Mouse (Mus musculus) neural tube, embryonic 13.5 days (tissue): ENCODE measurements around the gene Cntn5. TPM values are rescaled to one million over a fixed set of nuclear protein-coding genes. Genes with fewer than 3 reads are reported as not detected.
A peak's percentile ranks its signal among the peaks of the same experiment; 100 is the strongest.

Experiments used
- ATAC-seq: fragments of 200-750 bp; cut with Nextera tagmentation; 2 replicates; pipeline ENCODE4 v1.8.0; 2017; ENCODE audit warnings: low read depth, mild to moderate bottlenecking, moderate TSS enrichment, moderate library complexity
- H3K27ac ChIP-seq: fragments of 300-500 bp; sonication (generic); replicated peaks from 2 replicates; pipeline ENCODE4 v1.5.1; 2015; ENCODE audit warnings: moderate library complexity, mild to moderate bottlenecking, inconsistent platforms
- H3K27me3 ChIP-seq: fragments of 300-500 bp; sonication (generic); 2 replicates; pipeline ENCODE4 v1.6.1; 2015; ENCODE audit warnings: mild to moderate bottlenecking, inconsistent platforms
- H3K36me3 ChIP-seq: fragments of 300-500 bp; sonication (generic); 2 replicates; pipeline ENCODE4 v1.6.1; 2015; ENCODE audit warnings: mild to moderate bottlenecking, inconsistent platforms
- H3K4me1 ChIP-seq: fragments of 300-500 bp; sonication (generic); replicated peaks from 2 replicates; pipeline ENCODE4 v1.6.1; 2015; ENCODE audit warnings: inconsistent platforms
- H3K4me2 ChIP-seq: fragments of 300-500 bp; sonication (generic); 2 replicates; pipeline ENCODE4 v1.6.1; 2015; ENCODE audit warnings: inconsistent platforms, mild to moderate bottlenecking, moderate library complexity
- H3K4me3 ChIP-seq: fragments of 300-500 bp; sonication (generic); 2 replicates; pipeline ENCODE4 v1.5.1; 2015; ENCODE audit warnings: mild to moderate bottlenecking, inconsistent platforms
- H3K9ac ChIP-seq: fragments of 300-500 bp; sonication (generic); 2 replicates; pipeline ENCODE4 v1.6.1; 2015; ENCODE audit warnings: moderate library complexity, mild to moderate bottlenecking, inconsistent platforms
- H3K9me3 ChIP-seq: fragments of 300-500 bp; sonication (generic); 2 replicates; pipeline ENCODE4 v1.6.1; 2016; ENCODE audit warnings: inconsistent platforms
- WGBS: fragments of 180-500 bp; shearing (Covaris S2); methylation state at CpG from one replicate; pipeline ENCODE4 v1.1.7; 2015; 5-methylcytosine and 5-hydroxymethylcytosine counted together
- polyA plus RNA-seq: library from polyadenylated mRNA; unstranded; fragments of >200 nt; fragmentation: Nextera tagmentation; extraction: Ambion mirVana; gene quantifications from 2 replicates; pipeline ENCODE4 v1.2.1, GENCODE M21; 2015

The Cntn5 gene
- polyA plus RNA-seq, 1 experiment from 2014 or later: 14.4 TPM

GRCm38 (mm10) chr9:10324697-10325368 lies 579.7 kb downstream of the Cntn5 start:
- ATAC-seq: no peak
- Histone ChIP-seq H3K4me3 (no peak overlapping the region), H3K4me1 (no peaks in the 10 kb centered on the region), H3K27ac (no peak overlapping the region), H3K4me2 (no peak overlapping the region), H3K9ac (no peak overlapping the region), H3K9me3 (no peaks in the 10 kb centered on the region), H3K27me3 (no peaks in the 10 kb centered on the region), H3K36me3 (no peaks in the 10 kb centered on the region)
- 45% methylated on average over 7 of the region's 7 CpGs for WGBS

- no peaks in the 10 kb centered on the region for H3K36me3 ChIP-seq
- peak; percentile 94 for ATAC-seq
- H3K4me1 ChIP-seq: peaks cover 3% of the 10 kb centered on the region; the same call in 1 of the 2 replicates
- no peak overlapping the region for H3K27ac ChIP-seq
- WGBS: 0% methylated on average over 2 of the region's 2 CpGs
- no peak overlapping the region for H3K4me2 ChIP-seq
- no peak overlapping the region for H3K9ac ChIP-seq
- no peaks in the 10 kb centered on the region for H3K9me3 ChIP-seq
- no peak overlapping the region for H3K4me3 ChIP-seq
- H3K27me3 ChIP-seq: no peaks in the 10 kb centered on the region
These were observed 635.2 kb downstream of the Cntn5 start for GRCm38 (mm10) chr9:10269342-10269741.

- H3K27ac ChIP-seq: no peak overlapping the region
- no peak overlapping the region for H3K9ac ChIP-seq
- ATAC-seq: peak; percentile 63
- peaks cover 3% of the 10 kb centered on the region; the same call in 1 of the 2 replicates for H3K4me1 ChIP-seq
- no peaks in the 10 kb centered on the region for H3K36me3 ChIP-seq
- H3K27me3 ChIP-seq: no peaks in the 10 kb centered on the region
- WGBS: 43% methylated on average over 6 of the region's 6 CpGs
- H3K4me2 ChIP-seq: no peak overlapping the region
- H3K9me3 ChIP-seq: no peaks in the 10 kb centered on the region
- H3K4me3 ChIP-seq: no peak overlapping the region
These were observed 635.7 kb downstream of the Cntn5 start for GRCm38 (mm10) chr9:10268836-10269235.

- WGBS: 47% methylated on average over 3 of the region's 3 CpGs
- H3K27ac ChIP-seq: no peak overlapping the region
- H3K4me1 ChIP-seq: peaks cover 3% of the 10 kb centered on the region; the same call in 1 of the 2 replicates
- H3K4me3 ChIP-seq: no peak overlapping the region
- H3K36me3 ChIP-seq: no peaks in the 10 kb centered on the region
- no peak for ATAC-seq
- no peaks in the 10 kb centered on the region; the same call in 1 of the 2 replicates for H3K9me3 ChIP-seq
- no peak overlapping the region for H3K9ac ChIP-seq
- no peak overlapping the region for H3K4me2 ChIP-seq
- H3K27me3 ChIP-seq: no peaks in the 10 kb centered on the region
These were observed 639.0 kb downstream of the Cntn5 start for GRCm38 (mm10) chr9:10265616-10266015.

- Histone ChIP-seq H3K4me1 (0 out of 2 replicates have a peak, but pooled peaks cover 4% of the 10 kb centered on the region), H3K4me3 (no peak overlapping the region), H3K27ac (no peak overlapping the region), H3K36me3 (no peaks in the 10 kb centered on the region), H3K27me3 (no peaks in the 10 kb centered on the region), H3K9me3 (no peaks in the 10 kb centered on the region), H3K9ac (no peak overlapping the region), H3K4me2 (no peak overlapping the region)
- WGBS: 28% methylated on average over 4 of the region's 4 CpGs
- ATAC-seq: no peak
These were observed 671.2 kb downstream of the Cntn5 start for GRCm38 (mm10) chr9:10233364-10233763.

- no peaks in the 10 kb centered on the region for H3K9me3 ChIP-seq
- no peaks in the 10 kb centered on the region for H3K36me3 ChIP-seq
- H3K4me1 ChIP-seq: 0 out of 2 replicates have a peak, but pooled peaks cover 4% of the 10 kb centered on the region
- H3K27me3 ChIP-seq: no peaks in the 10 kb centered on the region
- no peak overlapping the region for H3K4me3 ChIP-seq
- ATAC-seq: no peak
- H3K4me2 ChIP-seq: no peak overlapping the region
- H3K27ac ChIP-seq: no peak overlapping the region
- WGBS: 71% methylated on average over 1 of the region's 1 CpGs
- H3K9ac ChIP-seq: no peak overlapping the region
These were observed 672.5 kb downstream of the Cntn5 start for GRCm38 (mm10) chr9:10232066-10232465.

DNA sequence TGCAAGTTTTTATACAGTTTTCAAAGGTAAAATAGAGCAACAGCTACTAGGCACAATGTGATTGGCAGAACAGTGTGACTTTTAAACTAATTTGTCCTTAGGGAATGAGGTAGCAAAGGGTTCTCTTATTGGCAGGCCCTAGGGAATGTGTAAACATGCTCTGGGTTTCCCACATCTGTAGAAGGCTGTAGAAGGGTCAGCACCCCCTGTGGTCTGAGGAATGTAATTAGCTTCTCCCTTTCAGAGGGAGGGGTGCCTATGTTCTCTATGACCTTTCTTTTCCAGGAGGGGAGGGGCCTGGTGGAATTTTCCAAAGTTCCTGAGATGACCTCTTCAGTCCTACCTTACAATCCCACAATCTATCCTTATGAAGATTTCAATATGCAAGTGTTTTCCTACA lies 673.6 kb downstream of the Cntn5 start:
- Histone ChIP-seq H3K4me1 (0 out of 2 replicates have a peak, but pooled peaks cover 4% of the 10 kb centered on the region), H3K9me3 (no peaks in the 10 kb centered on the region), H3K27ac (no peak overlapping the region), H3K36me3 (no peaks in the 10 kb centered on the region), H3K9ac (no peak overlapping the region), H3K4me2 (no peak overlapping the region), H3K27me3 (no peaks in the 10 kb centered on the region), H3K4me3 (no peak overlapping the region)
- no peak for ATAC-seq

- Histone ChIP-seq H3K36me3 (no peaks in the 10 kb centered on the region), H3K9me3 (no peaks in the 10 kb centered on the region), H3K27ac (no peak overlapping the region), H3K4me3 (no peak overlapping the region), H3K4me2 (no peak overlapping the region), H3K9ac (no peak overlapping the region), H3K27me3 (no peaks in the 10 kb centered on the region), H3K4me1 (0 out of 2 replicates have a peak, but pooled peaks cover 4% of the 10 kb centered on the region)
- no peak for ATAC-seq
- 46% methylated on average over 2 of the region's 2 CpGs for WGBS
These were observed 674.9 kb downstream of the Cntn5 start for GRCm38 (mm10) chr9:10229716-10230115.

- Histone ChIP-seq H3K4me2 (no peak overlapping the region), H3K27me3 (no peaks in the 10 kb centered on the region), H3K36me3 (no peaks in the 10 kb centered on the region), H3K4me1 (0 out of 2 replicates have a peak, but pooled peaks cover 4% of the 10 kb centered on the region), H3K9ac (no peak overlapping the region), H3K9me3 (0 out of 2 replicates have a peak, but pooled peaks cover 4% of the 10 kb centered on the region), H3K27ac (no peak overlapping the region), H3K4me3 (no peak overlapping the region)
- ATAC-seq: peak; percentile 59; the same call in 1 of the 2 replicates
- 44% methylated on average over 2 of the region's 2 CpGs for WGBS
These were observed 678.6 kb downstream of the Cntn5 start for GRCm38 (mm10) chr9:10226013-10226412.

GRCm38 (mm10) chr9:10186063-10186462 lies 718.5 kb downstream of the Cntn5 start:
- no peaks in the 10 kb centered on the region for H3K4me1 ChIP-seq
- H3K27me3 ChIP-seq: no peaks in the 10 kb centered on the region
- H3K4me2 ChIP-seq: no peak overlapping the region
- no peaks in the 10 kb centered on the region for H3K9me3 ChIP-seq
- ATAC-seq: no peak
- no peak overlapping the region for H3K27ac ChIP-seq
- H3K36me3 ChIP-seq: no peaks in the 10 kb centered on the region
- H3K9ac ChIP-seq: no peak overlapping the region
- H3K4me3 ChIP-seq: no peak overlapping the region

DNA sequence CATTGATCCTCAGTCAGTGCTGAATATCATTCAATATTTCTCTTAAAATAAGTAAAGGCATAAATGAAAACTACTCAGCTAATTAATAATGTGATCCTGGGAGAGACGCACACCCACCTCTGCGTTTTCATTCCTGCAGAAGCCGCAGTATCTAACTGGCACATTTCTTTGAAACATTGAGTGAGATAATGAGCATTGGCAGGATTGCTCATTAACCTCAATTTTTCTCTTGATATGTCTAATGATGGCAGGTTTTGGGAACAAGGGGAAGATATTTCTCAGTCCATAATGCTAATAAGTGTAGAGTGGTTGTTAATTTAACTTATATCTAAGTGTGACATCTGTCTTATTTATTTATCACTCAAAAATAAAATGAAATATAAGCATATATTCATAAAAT lies 734.0 kb downstream of the Cntn5 start:
- H3K4me2 ChIP-seq: no peak overlapping the region
- H3K9ac ChIP-seq: no peak overlapping the region
- no peaks in the 10 kb centered on the region for H3K9me3 ChIP-seq
- no peaks in the 10 kb centered on the region for H3K4me1 ChIP-seq
- no peak for ATAC-seq
- H3K4me3 ChIP-seq: no peak overlapping the region
- no peaks in the 10 kb centered on the region for H3K27me3 ChIP-seq
- 91% methylated on average over 3 of the region's 3 CpGs for WGBS
- no peaks in the 10 kb centered on the region for H3K36me3 ChIP-seq
- no peak overlapping the region for H3K27ac ChIP-seq

GRCm38 (mm10) chr9:10121350-10122057 lies 783.1 kb downstream of the Cntn5 start:
- Histone ChIP-seq H3K36me3 (no peaks in the 10 kb centered on the region), H3K9me3 (no peaks in the 10 kb centered on the region), H3K4me3 (no peak overlapping the region), H3K27ac (no peak overlapping the region), H3K27me3 (no peaks in the 10 kb centered on the region), H3K4me1 (no peaks in the 10 kb centered on the region), H3K9ac (no peak overlapping the region), H3K4me2 (no peak overlapping the region)
- ATAC-seq: no peak
- 95% methylated on average over 1 of the region's 1 CpGs for WGBS
